Mouse (Mus musculus): ENCODE measurements around the gene Mnd1.

DNA sequence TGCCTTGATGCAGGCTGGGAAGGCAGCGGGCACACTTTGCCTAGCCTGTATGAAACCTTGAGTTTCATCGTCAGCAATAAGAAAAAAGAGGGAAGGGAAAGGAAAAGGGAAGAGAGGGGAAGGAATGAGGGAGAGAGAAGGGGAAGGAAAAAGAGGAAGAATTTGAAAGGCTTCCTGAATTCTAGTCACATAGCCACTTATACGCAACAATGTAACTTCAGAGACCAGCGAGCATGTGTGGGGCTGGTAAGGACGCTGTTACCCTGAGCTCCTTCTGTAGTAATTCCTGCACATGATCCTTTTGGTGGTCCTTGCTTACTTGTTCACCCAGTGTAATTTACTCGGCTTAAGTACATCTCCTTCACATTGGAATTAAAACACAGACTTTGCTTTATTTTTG is 13.4 kb upstream of the Mnd1 start:
- TF ChIP-seq CTCF (IDR thresholded peaks at IDR 0.05; ENCODE audit: extremely low read depth, insufficient read depth, insufficient read length, insufficient replicate concordance): no peak
- no peak for TF ChIP-seq POLR2A (IDR thresholded peaks at IDR 0.05; ENCODE audit: low read depth, low read length)

All from spleen, adult 2 months (tissue).